Mouse (Mus musculus) forebrain, embryonic 16.5 days (tissue): Measurements from ENCODE around the gene Lamc3. TPM values are rescaled to one million over a fixed set of nuclear protein-coding genes. Genes with fewer than 3 reads are reported as not detected.
"Not testable (repeated sequence)": the region's sequence is repeated elsewhere in the genome, so short reads cannot be mapped to it uniquely, and the experiment has no call there.

ENCODE experiments used
- ATAC-seq: fragments of 200-750 bp; cut with Nextera tagmentation; 2 replicates; pipeline ENCODE4 v1.8.0; 2017; ENCODE audit warnings: mild to moderate bottlenecking, moderate library complexity
- H3K27ac ChIP-seq: fragments of 300-500 bp; sonication (generic); 2 replicates; pipeline ENCODE4 v1.5.1; 2014; ENCODE audit warnings: low read length, control low read depth
- H3K27me3 ChIP-seq: fragments of 300-500 bp; sonication (generic); replicated peaks from 2 replicates; pipeline ENCODE4 v1.6.1; 2014; ENCODE audit warnings: low read length; ENCODE audit not compliant: control insufficient read depth, insufficient read depth
- H3K36me3 ChIP-seq: fragments of 300-500 bp; sonication (generic); 2 replicates; pipeline ENCODE4 v1.6.1; 2014; ENCODE audit not compliant: control insufficient read depth, insufficient read depth
- H3K4me1 ChIP-seq: fragments of 300-500 bp; sonication (generic); replicated peaks from 2 replicates; pipeline ENCODE4 v1.6.1; 2014; ENCODE audit warnings: low read length; ENCODE audit not compliant: control insufficient read depth, insufficient read depth
- H3K4me2 ChIP-seq: fragments of 300-500 bp; sonication (generic); 2 replicates; pipeline ENCODE4 v1.6.1; 2014; ENCODE audit warnings: mild to moderate bottlenecking, low read length, control low read depth
- H3K4me3 ChIP-seq: fragments of 300-500 bp; sonication (generic); replicated peaks from 2 replicates; pipeline ENCODE4 v1.5.1; 2014; ENCODE audit warnings: mild to moderate bottlenecking, low read length, control low read depth
- H3K9ac ChIP-seq: fragments of 300-500 bp; sonication (generic); replicated peaks from 2 replicates; pipeline ENCODE4 v1.6.1; 2014; ENCODE audit warnings: low read depth, low read length, control low read depth
- H3K9me3 ChIP-seq: fragments of 300-500 bp; sonication (generic); 2 replicates; pipeline ENCODE4 v1.6.1; 2016; ENCODE audit warnings: low read length; ENCODE audit not compliant: control insufficient read depth
- WGBS: fragments of 180-500 bp; shearing (Covaris S2); extraction: QIAGEN DNeasy Blood & Tissue Kit; methylation state at CpG from one replicate; pipeline ENCODE4 v1.1.7; 2014; 5-methylcytosine and 5-hydroxymethylcytosine counted together
- polyA plus RNA-seq: library from polyadenylated mRNA; unstranded; fragments of >200 nt; fragmentation: Nextera tagmentation; extraction: Ambion mirVana; gene quantifications from 2 replicates; pipeline ENCODE4 v1.2.1, GENCODE M21; 2015

The Lamc3 gene
- polyA plus RNA-seq, 1 experiment from 2014 or later, result 3.4 TPM

DNA sequence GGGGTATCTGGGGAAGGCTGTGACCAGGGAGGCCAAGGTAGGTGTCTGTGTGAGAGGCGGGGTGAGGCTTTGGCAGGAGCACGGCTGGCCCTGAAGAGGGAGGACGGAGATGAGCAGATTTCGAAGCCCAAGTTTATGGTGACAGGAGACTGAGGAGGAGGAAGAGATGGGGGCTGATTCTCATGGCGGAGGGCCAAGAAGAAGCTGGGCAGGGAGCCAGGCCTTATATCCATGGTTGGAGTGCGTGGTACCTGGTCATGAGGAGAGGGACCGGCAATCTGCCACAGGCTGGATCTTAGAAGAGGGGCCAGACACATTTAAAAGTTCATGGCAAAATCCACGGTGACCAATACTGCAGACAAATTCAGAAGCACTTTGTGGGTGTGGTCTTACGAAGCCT, 19.3 kb downstream of the Lamc3 start:
- Histone ChIP-seq H3K9me3 (no peaks in the 10 kb centered on the region), H3K27me3 (no peaks in the 10 kb centered on the region), H3K4me1 (no peaks in the 10 kb centered on the region; the same call in 1 of the 2 replicates), H3K36me3 (no peaks in the 10 kb centered on the region), H3K9ac (no peak overlapping the region), H3K4me3 (no peak overlapping the region), H3K27ac (no peak overlapping the region), H3K4me2 (no peak overlapping the region)
- no peak for ATAC-seq
- 63% methylated on average over 9 of the region's 9 CpGs for WGBS

DNA sequence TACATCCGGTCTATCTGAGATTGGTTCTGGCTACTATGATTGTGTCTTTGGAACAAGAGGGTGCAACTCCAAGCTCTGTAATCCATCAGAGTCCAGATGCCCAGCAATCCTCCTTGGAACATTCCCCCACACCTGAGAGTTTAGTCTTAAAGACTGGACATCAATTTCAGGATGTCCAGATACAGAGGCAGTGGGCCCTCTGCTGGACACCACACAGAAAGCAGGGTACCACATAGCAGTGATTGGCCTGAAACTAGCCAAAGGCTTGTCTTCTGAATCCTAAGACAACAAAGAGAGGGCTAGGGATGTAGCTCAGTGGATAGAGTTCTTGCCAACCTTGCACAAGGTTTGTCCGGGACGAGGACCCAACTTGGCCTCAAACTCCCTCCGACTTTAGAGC, 25.5 kb downstream of the Lamc3 start:
- H3K27ac ChIP-seq, result no peak overlapping the region
- H3K9me3 ChIP-seq, result no peaks in the 10 kb centered on the region
- no peaks in the 10 kb centered on the region for H3K36me3 ChIP-seq
- H3K27me3 ChIP-seq, result no peaks in the 10 kb centered on the region
- no peak overlapping the region for H3K4me3 ChIP-seq
- no peak overlapping the region for H3K4me2 ChIP-seq
- H3K4me1 ChIP-seq, result no peaks in the 10 kb centered on the region
- 78% methylated on average over 4 of the region's 4 CpGs for WGBS
- no peak for ATAC-seq
- no peak overlapping the region for H3K9ac ChIP-seq

DNA sequence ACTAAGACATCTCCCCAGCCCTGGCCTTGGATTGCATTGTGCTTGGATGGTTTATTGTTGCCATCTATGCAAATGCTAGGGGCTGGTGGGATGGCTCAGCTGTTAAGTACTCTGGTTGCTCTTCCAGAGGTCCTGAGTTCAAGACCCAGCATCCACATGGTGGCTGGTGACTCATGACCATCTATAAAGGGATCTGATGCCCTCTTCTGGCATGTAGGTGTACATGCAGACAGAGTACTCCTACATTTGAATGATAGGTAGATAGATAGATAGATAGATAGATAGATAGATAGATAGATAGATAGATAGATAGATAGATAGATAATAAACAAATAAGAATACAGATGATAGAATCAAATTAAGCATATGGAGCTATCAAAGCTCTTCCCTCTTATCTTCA, 27.1 kb downstream of the Lamc3 start:
- ATAC-seq, H3K4me1 ChIP-seq, H3K9ac ChIP-seq, H3K27me3 ChIP-seq, H3K4me3 ChIP-seq, H3K27ac ChIP-seq, H3K9me3 ChIP-seq, H3K36me3 ChIP-seq, H3K4me2 ChIP-seq: not testable (repeated sequence)

DNA sequence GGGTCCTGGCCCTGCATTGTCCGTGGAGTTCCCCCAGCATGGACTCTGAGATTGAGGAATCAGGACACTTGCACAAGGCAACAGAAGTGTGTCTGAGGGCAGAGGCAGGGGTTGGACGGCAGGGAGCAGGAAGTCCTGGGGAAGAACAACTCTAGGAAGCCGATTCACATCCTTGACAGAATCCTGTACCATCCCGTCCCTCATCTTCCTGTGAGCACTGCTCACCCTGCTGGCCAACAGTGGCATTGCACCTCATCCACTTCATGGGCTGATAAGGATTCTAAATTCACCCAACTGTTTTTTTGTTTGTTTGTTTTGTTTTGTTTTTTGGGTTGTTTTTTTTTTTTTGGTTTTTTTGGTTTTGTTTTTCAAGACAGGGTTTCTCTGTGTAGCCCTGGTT, 28.0 kb downstream of the Lamc3 start:
- no peaks in the 10 kb centered on the region for H3K9me3 ChIP-seq
- 22% methylated on average over 4 of the region's 4 CpGs for WGBS
- H3K9ac ChIP-seq, result no peak overlapping the region
- peak; percentile 52; the same call in 1 of the 2 replicates for ATAC-seq
- H3K27me3 ChIP-seq, result no peaks in the 10 kb centered on the region
- no peaks in the 10 kb centered on the region for H3K4me1 ChIP-seq
- no peak overlapping the region for H3K4me2 ChIP-seq
- no peaks in the 10 kb centered on the region for H3K36me3 ChIP-seq
- H3K27ac ChIP-seq, result no peak overlapping the region
- no peak overlapping the region for H3K4me3 ChIP-seq

GRCm38 (mm10) chr2:31917636-31918035, 30.5 kb downstream of the Lamc3 start:
- no peak for ATAC-seq
- Histone ChIP-seq H3K4me1 (no peaks in the 10 kb centered on the region), H3K36me3 (no peaks in the 10 kb centered on the region), H3K4me2 (no peak overlapping the region), H3K4me3 (no peak overlapping the region), H3K27me3 (no peaks in the 10 kb centered on the region), H3K27ac (no peak overlapping the region), H3K9ac (no peak overlapping the region), H3K9me3 (no peaks in the 10 kb centered on the region)
- WGBS, result 27% methylated on average over 4 of the region's 4 CpGs

- Histone ChIP-seq H3K4me2 (no peak overlapping the region), H3K9ac (no peak overlapping the region), H3K4me1 (no peaks in the 10 kb centered on the region), H3K9me3 (no peaks in the 10 kb centered on the region), H3K27ac (no peak overlapping the region), H3K4me3 (no peak overlapping the region), H3K36me3 (no peaks in the 10 kb centered on the region), H3K27me3 (no peaks in the 10 kb centered on the region)
- ATAC-seq, result no peak
- WGBS, result 81% methylated on average over 4 of the region's 4 CpGs
These were observed 36.6 kb downstream of the Lamc3 start for GRCm38 (mm10) chr2:31923645-31924044.

GRCm38 (mm10) chr2:31924811-31925210, 37.7 kb downstream of the Lamc3 start:
- ATAC-seq, result no peak
- Histone ChIP-seq H3K36me3 (no peaks in the 10 kb centered on the region), H3K9me3 (no peaks in the 10 kb centered on the region), H3K9ac (no peak overlapping the region), H3K4me1 (no peaks in the 10 kb centered on the region), H3K27me3 (no peaks in the 10 kb centered on the region), H3K4me2 (no peak overlapping the region), H3K4me3 (no peak overlapping the region), H3K27ac (no peak overlapping the region)
- 19% methylated on average over 9 of the region's 9 CpGs for WGBS

DNA sequence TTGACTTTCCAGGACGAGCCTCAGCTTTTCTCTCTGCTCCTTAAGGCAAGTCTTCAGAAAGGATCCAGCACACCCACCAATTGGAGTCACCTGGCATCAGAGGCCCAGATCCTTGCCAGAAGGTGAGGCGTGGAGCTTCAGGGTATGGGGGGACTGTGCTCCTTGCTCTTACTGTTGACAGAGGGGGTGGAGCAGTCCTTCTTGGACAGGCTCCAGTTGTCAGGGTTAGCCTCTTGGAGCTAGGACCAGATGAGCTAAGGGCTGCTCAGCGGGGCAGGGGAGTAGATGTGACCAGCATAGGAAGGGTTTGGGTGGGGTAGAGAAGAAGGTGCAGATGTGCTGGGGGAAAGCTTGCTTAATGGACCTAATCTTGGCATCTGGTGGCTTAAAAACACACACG, 38.8 kb downstream of the Lamc3 start:
- WGBS, result 59% methylated on average over 4 of the region's 4 CpGs
- Histone ChIP-seq H3K9ac (no peak overlapping the region), H3K36me3 (no peaks in the 10 kb centered on the region), H3K9me3 (no peaks in the 10 kb centered on the region), H3K27me3 (no peaks in the 10 kb centered on the region), H3K4me1 (no peaks in the 10 kb centered on the region), H3K27ac (no peak overlapping the region), H3K4me2 (no peak overlapping the region), H3K4me3 (no peak overlapping the region)
- no peak for ATAC-seq

- Histone ChIP-seq H3K9me3 (no peaks in the 10 kb centered on the region), H3K9ac (no peak overlapping the region), H3K4me1 (no peaks in the 10 kb centered on the region), H3K36me3 (no peaks in the 10 kb centered on the region), H3K4me2 (no peak overlapping the region), H3K27me3 (no peaks in the 10 kb centered on the region), H3K27ac (no peak overlapping the region), H3K4me3 (no peak overlapping the region)
- ATAC-seq, result no peak
- WGBS, result 84% methylated on average over 3 of the region's 3 CpGs
These were observed 42.6 kb downstream of the Lamc3 start for GRCm38 (mm10) chr2:31929664-31930063.

- WGBS, result 17% methylated on average over 4 of the region's 4 CpGs
- no peaks in the 10 kb centered on the region for H3K9me3 ChIP-seq
- no peak overlapping the region for H3K4me2 ChIP-seq
- H3K27ac ChIP-seq, result no peak overlapping the region
- H3K4me1 ChIP-seq, result no peaks in the 10 kb centered on the region
- H3K27me3 ChIP-seq, result no peaks in the 10 kb centered on the region
- no peaks in the 10 kb centered on the region for H3K36me3 ChIP-seq
- no peak overlapping the region for H3K9ac ChIP-seq
- no peak overlapping the region for H3K4me3 ChIP-seq
- ATAC-seq, result no peak
These were observed 47.5 kb downstream of the Lamc3 start for GRCm38 (mm10) chr2:31934551-31934950.
